Mouse (Mus musculus) right cerebral cortex, postnatal 36 days (tissue): ENCODE data around the gene 2810021J22Rik.
A peak's percentile ranks its signal among the peaks of the same experiment; 100 is the strongest.
"Not testable (repeated sequence)": the region's sequence is repeated elsewhere in the genome, so short reads cannot be mapped to it uniquely, and the experiment has no call there.

Experiments used
- DNase-seq, 2 experiments: peaks; one replicate each; pipeline ENCODE4 v3.0.0; 2022; ENCODE audit warnings: low spot score in 2 of 2, mixed read lengths in 1 of 2

2810021J22Rik gene

GRCm38 (mm10) chr11:58867039-58867953 lies at the start of gene 2810021J22Rik:
TSS of gene 2810021J22Rik (plus strand) at chr11:58867216.
- DNase-seq = peak; percentile 72 to 77

GRCm38 (mm10) chr11:58828937-58829336 lies 38.1 kb upstream of the 2810021J22Rik start, which contains the start of gene Olfr312:
TSS of gene Olfr312 (plus strand) at chr11:58829237.
- not testable (repeated sequence) for DNase-seq

GRCm38 (mm10) chr11:58829764-58830163 lies 37.3 kb upstream of the 2810021J22Rik start:
- no peak for DNase-seq

GRCm38 (mm10) chr11:58832541-58832940 lies 34.5 kb upstream of the 2810021J22Rik start:
- DNase-seq = not testable (repeated sequence)

DNA sequence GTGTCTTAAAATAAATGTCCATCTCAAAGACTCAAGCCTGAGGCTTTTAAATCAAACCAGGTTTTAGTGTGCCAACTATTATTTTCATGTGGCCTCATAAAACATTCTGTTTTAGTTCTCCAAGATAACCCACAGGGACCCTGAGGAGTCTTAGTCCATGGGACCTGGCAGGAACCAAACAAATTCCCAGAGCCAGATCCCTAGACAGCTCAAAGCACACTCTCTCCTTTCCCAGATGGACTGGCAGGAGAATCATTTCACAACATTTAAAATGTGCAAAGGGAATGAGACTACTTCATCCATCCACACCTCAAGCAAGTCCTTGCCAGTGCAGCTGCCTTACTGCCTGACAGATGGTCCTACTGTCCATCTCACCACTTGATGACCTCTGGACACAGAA lies 28.1 kb upstream of the 2810021J22Rik start, which contains the start of gene Olfr311:
Gene Olfr311 (plus strand): TSS at position 301 of the 400 bp plus-strand sequence.
- not testable (repeated sequence) for DNase-seq

DNA sequence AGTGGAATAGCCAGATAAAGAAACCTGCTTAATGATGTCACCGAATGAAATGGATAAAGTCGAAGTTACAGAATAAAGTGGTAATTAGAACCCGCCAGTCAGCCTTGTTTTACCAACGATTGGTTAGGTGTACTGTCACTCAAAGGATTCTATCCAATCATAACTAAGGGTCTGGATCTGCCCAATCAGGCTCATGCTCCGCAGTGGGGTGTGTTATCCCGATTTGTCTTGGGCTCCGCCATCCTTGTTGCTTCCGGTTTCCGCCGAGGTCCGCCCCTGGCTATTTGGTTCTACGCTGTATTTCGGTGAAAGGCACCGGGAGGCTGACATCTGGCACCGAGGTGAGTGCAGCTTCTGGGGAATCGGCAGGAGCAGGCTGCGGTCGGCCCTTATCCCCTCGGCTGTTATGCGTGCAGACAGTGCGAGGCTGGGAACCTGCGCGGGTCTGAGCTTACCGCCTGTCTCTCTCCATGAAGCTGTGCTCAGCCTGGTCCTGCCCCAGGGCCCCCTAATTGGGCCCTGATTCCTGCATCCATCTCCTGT lies 20.0 kb upstream of the 2810021J22Rik start, which contains the start of gene Gm12258:
Gene Gm12258 (plus strand): TSS at position 240 of the 543 bp plus-strand sequence.
- peak; percentile 86 to 89 for DNase-seq

GRCm38 (mm10) chr11:58847636-58848035 lies 19.4 kb upstream of the 2810021J22Rik start:
- no peak for DNase-seq

GRCm38 (mm10) chr11:58849731-58850130 lies 17.3 kb upstream of the 2810021J22Rik start:
- no peak for DNase-seq

DNA sequence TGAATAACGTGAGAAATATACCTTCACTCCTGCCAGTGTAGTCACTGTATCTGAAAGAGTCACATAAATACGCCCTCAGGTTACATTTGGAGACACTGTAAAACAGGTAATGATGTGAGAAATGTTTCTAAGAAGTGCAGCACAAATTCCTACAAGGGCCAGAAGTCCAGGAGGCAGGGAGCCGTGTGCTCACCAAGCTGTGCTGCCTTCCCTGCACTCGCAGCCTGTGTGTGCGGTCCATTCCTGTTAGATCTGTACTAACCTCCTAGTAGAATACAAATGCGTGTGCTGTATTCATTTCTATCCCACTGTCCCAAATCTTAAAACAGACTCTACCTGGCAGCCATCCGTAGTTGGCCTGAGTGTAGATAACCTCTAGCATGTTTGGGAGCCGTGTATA lies 6.3 kb upstream of the 2810021J22Rik start:
- DNase-seq = no peak

- no peak for DNase-seq
These were observed 926 bp downstream of the 2810021J22Rik start for GRCm38 (mm10) chr11:58867954-58868330.

DNA sequence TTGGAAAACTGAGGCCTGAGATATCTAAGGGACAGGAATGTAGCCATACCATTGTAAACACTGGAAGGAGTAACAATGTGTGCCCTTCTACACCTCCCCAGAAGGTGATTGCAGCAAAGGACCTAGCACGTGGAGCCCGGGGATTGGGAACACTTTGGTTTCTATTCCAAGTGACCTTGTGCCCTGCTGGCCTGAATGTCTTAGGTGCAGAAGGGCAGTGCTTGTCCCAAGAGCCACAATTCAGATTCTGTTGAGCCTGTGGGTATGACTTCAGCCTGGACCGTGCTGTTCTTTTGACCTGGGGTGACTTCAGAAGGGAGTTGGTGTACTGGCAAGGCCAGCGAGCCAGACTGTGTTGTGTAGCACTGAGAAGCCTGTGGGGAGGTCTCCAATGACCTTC lies 3.9 kb downstream of the 2810021J22Rik start:
- no peak for DNase-seq

DNA sequence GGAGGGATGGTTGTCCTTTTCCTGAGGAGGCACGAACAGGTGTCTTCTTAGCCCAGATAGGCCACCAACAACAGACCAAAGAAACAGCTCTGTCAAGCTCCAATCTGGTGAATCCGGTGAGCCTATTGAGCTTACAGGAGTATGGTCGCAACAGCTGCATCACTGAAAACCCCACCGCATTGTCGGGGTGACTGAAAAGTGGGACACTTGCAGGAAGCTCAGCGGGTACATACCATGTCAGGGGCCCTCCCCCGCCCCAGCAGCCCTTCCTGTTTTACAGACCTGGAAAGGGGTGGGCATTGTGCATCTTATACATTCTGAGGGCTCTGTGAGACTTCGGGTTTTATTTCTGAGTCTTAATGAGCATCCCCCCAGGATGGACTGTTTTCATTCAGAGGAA lies 16.7 kb downstream of the 2810021J22Rik start:
- no peak for DNase-seq

DNA sequence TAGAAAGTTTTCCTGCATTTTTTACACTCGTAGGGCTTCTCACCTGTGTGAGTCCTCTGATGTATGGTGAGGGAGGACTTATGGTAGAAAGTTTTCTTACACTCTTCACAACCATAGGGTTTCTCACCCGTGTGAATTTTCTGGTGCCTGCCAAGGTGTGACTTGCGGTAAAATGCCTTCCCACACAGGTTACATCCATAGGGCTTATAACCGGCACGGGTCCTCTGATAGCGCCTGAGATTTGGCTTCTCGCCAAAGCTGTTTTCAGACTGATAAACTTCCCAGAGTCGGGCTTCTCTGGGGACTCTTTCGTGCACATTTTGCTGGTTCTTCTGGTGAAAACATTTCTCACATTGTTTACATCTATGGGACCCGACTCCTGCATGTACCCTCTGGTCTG lies 23.5 kb downstream of the 2810021J22Rik start:
- no peak for DNase-seq

GRCm38 (mm10) chr11:58894456-58894855 lies 27.4 kb downstream of the 2810021J22Rik start:
- DNase-seq = no peak

GRCm38 (mm10) chr11:58897485-58897884 lies 30.5 kb downstream of the 2810021J22Rik start:
- no peak for DNase-seq

GRCm38 (mm10) chr11:58901080-58901479 lies 34.1 kb downstream of the 2810021J22Rik start:
- DNase-seq = no peak

DNA sequence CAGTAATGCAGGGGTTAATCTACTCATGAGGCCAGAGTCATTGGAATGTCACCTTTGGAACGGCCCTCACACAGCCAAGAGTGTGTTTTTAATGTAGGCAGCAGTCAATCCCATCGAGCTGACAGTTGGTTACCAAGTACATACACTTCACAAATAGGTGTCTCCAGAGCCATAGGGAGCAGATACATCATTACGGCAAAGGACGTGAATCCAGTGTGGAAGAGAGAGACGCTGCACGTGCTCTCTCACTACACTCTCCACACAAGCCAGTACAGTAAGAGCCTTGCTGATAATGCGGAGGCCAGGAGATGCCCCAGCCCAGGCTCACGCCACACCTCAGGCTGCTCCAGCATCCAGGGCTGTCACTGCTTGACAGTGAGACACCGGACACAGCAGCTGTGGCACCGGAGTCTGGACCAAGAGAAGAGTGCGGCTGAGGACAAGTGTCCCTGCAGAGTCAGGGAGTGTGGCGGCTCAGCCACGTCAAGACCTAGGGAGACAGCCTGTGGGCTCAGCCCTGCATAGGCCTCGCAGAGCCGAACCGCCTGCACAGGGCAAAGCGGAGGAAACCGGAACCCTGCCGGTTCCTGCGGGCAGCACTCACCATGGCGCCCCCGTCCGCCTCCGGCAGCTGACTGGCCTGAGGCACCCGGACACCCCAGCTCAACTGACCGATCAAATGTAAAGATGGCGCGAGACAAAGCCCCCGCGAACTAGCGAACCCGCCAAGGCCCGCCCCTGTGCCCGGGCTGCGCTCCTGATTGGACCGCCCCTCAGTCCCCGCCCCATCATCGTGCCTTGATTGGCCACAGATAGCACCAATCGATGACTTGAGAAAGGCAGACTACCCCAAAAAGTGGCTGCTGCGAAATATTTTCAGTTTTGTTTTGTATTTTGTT lies 36.7 kb downstream of the 2810021J22Rik start, which contains the start of gene Zfp39:
Gene Zfp39 (minus strand): TSS at position 715 of the 899 bp plus-strand sequence.
- DNase-seq = peak; percentile 90 to 94

DNA sequence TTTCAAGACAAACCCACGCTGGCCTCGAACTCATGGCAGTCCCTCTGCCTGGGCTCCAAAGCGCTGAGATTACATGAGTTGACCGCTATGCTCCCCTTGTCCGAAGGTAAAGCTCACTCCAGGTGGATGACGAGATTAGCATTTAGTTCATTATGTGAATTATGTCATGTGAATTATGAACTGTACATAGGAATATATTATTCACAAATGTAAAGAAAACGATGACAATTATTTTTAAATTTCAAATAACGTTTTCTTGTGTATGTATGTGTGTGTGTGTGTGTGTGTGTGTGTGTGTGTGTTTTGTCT lies 37.3 kb downstream of the 2810021J22Rik start:
- DNase-seq = no peak

GRCm38 (mm10) chr11:58904838-58905237 lies 37.8 kb downstream of the 2810021J22Rik start:
- DNase-seq = no peak

DNA sequence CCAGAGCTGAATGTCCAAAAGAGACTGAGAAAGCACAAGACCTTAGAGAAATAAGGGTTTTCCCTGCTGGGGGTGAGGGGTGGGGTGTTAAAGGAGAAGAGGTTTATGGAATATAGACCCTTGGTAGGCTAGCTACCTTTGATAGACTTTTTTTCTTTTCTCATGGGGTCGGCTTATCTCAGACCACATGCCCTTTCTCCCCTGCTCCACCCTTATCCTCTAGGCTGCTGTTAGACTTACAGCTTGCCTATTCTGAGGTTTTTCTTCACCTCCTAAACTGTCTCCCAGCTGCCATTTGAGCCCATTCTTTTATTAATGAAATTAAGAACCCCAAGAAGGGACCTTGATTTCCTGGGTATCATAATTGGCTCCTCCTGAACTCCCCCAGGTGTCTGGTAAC lies 46.8 kb downstream of the 2810021J22Rik start:
- no peak for DNase-seq

GRCm38 (mm10) chr11:58914461-58915028 lies 47.5 kb downstream of the 2810021J22Rik start:
- no peak for DNase-seq
